Mouse (Mus musculus) Patski (cell line): ENCODE results near the gene Tmem132c. TPM values are rescaled to one million over a fixed set of nuclear protein-coding genes. Genes with fewer than 3 reads are reported as not detected.

Experiments used
- ATAC-seq: fragments of 100-300 bp; one replicate; pipeline ENCODE4 v1.8.0; 2021
- CTCF ChIA-PET: fragments of 350-600 bp; sonication (Branson Sonifier 250); formaldehyde crosslinking; loops from one replicate; lab custom pipeline; 2022; ENCODE audit warnings: inconsistent platforms; lab: Charles Lee
- POLR2A ChIA-PET: fragments of 350-600 bp; sonication (Branson Sonifier 250); formaldehyde crosslinking; loops from one replicate; lab custom pipeline; 2022; ENCODE audit warnings: antibody characterized with exemption, inconsistent platforms; lab: Charles Lee
- DNase-seq: peaks from one replicate; pipeline ENCODE4 v3.0.0-alpha.2; 2011; ENCODE audit warnings: low read depth, low spot score
- H3K27me3 ChIP-seq: fragments of 371-371 bp; one replicate; pipeline ENCODE4 v1.5.1; 2021
- CTCF ChIP-seq: fragments of 100-300 bp; IDR thresholded peaks from one replicate; pipeline ENCODE4 v1.5.1; 2021
- in situ Hi-C: fragments of 300-500 bp; cut with MboI; formaldehyde crosslinking; loops from 3 replicates; pipeline ENCODE4 v1.11.1; 2018; ENCODE audit warnings: low pct_unique_long_range_greater_than_20kb, mixed read lengths
- polyA plus RNA-seq: library from polyadenylated mRNA; unstranded; gene quantifications from one replicate; pipeline ENCODE4 v1.2.3, GENCODE M21; 2021

Tmem132c gene
- polyA plus RNA-seq, 1 experiment from 2014 or later = not detected

DNA sequence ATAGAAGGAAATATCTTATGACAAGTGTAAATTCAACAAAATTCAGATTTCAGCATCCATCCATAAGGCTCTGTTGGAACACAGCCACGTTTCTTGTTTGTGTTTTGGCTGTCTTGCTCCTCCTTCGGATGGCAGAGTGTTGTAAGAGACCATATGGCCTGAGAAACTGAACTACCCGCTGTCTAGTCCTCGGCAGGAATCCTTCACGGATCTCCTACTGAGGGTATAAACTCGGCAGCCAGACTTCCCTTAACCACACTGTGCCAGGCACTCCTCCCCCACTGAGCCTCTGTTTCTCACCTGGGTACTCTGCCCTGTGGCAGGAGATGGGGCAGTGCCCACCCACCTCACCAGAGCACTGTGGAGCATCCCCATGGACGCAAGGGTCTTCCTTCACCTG lies 174.9 kb downstream of the Tmem132c start:
- TF ChIP-seq CTCF = no peak
- ChIA-PET CTCF (no interaction called here), POLR2A (no interaction called here)
- ATAC-seq = no peak
- in situ Hi-C loops = no loop called here
- H3K27me3 ChIP-seq = no peaks in the 10 kb centered on the region
- DNase-seq = no peak

DNA sequence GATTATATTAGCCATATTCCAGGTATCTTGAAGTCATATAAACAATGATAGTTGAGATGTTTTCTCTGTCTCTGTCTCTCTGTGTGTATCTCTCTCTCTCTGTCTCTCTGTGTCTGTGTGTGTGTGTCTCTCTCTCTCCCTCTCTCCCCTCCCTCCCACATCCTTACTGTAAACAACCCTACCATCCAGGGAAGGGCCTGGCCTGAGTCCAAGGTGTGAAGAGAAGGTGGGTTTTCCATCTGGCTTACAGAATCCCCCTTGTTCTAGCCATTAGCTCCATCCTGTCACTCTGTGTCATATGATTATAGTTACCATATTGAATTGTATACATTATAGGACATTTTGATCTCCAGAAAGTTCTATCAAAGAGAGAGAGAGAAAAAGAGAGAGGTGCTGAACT lies 182.3 kb downstream of the Tmem132c start:
- POLR2A ChIA-PET = interaction anchor here (0.7 kb wide), 1 partner anchor 1058 kb away, joined by 3 read pairs; no protein-coding TSS in a partner anchor
- in situ Hi-C loops = no loop called here

DNA sequence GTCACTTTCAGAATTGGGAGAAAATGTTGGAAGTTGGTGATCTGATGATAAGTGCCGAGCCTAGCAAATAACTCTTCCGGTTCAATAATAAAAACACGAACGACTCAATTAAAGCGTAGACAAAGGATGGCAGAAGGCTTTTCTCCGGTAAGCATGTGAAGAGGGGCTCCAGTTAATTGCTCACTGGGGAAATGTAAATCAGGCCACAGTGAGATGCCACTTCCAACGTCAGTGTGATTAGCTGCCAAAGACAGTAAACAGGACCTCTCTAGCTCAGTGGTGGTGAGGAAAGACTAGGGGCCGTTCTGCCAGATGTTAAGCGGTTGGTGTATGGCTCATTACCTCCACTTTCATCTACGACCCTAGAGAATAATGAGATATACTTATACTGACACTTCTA lies 187.5 kb downstream of the Tmem132c start:
- no peak for ATAC-seq
- TF ChIP-seq CTCF = no peak
- in situ Hi-C loops = no loop called here
- DNase-seq = no peak
- CTCF ChIA-PET = no interaction called here
- no peaks in the 10 kb centered on the region for H3K27me3 ChIP-seq
- POLR2A ChIA-PET = no interaction called here

More for the DNA sequence above, 182.3 kb downstream of the Tmem132c start:
- TF ChIP-seq CTCF = no peak
- no peaks in the 10 kb centered on the region for H3K27me3 ChIP-seq
- no peak for DNase-seq
- no peak for ATAC-seq
- CTCF ChIA-PET = no interaction called here

DNA sequence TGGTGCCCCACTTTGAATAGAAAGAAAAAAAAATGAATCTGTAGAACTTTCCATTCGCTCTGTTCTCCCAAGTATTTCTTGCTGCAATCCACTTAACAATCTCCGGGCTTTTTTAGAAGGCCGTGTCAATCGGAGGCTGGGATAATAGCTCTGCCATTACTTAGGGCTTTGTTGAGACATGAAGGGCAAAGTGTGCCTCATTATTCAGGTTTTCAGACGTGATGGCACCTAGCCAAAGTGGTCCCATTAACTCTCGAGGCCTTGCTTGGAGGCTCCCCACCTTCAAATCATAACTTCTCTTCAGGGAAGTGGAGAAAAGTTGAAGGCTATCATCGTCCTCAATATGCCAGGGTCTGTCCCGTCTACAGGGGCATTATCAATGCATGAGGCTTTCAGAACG lies 190.0 kb downstream of the Tmem132c start:
- no peak for ATAC-seq
- in situ Hi-C loops = no loop called here
- ChIA-PET CTCF (no interaction called here), POLR2A (no interaction called here)
- no peak for TF ChIP-seq CTCF
- DNase-seq = no peak
- H3K27me3 ChIP-seq = no peaks in the 10 kb centered on the region

DNA sequence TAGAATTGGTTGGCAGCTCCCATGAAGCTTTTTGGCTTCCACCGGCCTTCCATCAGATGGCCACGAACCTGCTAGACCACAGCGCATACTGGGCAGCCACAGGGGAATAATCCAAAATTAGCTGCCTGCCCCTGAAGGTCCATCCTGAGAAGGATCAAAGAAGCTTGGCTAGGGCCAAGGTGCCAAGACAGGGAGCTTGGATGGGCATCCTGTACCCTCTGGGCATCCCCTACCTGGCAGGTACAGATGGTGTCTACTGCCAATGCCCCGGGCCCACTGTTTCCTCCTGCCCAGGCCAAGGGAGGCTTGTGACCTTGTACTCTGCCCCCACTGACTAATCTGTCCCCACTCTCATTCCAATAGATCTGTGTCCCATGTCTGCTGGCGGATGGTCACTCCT lies 195.2 kb downstream of the Tmem132c start:
- DNase-seq = no peak
- no peaks in the 10 kb centered on the region for H3K27me3 ChIP-seq
- ChIA-PET POLR2A (no interaction called here), CTCF (no interaction called here)
- no peak for ATAC-seq
- in situ Hi-C loops = no loop called here
- no peak for TF ChIP-seq CTCF

DNA sequence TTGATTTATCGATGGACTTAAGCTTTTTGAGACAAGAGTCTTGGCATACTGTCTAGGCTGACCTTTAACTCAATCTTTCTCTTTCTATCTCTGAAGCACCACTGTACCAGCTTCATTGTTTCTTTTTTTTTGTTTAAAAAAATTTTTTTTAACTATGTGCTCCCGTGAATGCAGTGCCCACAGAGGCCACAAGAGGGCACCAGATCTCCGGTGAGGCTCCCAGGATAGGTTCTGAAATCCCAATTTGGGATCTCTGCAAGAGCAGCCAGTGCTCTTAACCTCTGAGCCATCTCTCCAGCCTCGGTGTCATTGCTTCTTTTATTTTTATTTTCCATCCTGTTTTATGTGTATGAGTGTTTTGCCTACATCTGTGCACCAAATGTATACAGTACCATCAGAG lies 197.0 kb downstream of the Tmem132c start:
- ATAC-seq (no peak), DNase-seq (no peak)
- no peaks in the 10 kb centered on the region for H3K27me3 ChIP-seq
- ChIA-PET POLR2A (no interaction called here), CTCF (no interaction called here)
- TF ChIP-seq CTCF = no peak
- in situ Hi-C loops = no loop called here

DNA sequence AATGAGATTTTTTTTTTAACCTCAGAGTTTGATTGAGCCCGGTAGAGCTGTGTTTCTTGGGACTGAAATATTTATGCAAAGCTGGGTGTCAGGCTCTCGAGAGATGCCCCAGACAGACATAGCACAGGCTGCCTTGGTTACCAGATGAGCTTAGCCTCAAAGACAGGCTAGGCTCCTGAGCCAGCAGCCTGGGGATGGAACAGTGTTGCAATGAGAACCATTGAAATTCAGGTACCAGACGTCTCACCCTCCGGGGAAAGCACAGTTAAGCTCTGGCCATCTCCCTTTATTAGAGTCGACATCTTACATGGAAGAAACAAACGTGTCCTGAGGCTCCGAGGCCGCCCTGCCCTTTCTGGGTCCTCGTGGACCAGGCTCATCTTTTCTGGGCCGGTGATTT lies 200.4 kb downstream of the Tmem132c start:
- CTCF ChIA-PET = no interaction called here
- in situ Hi-C loops = no loop called here

DNA sequence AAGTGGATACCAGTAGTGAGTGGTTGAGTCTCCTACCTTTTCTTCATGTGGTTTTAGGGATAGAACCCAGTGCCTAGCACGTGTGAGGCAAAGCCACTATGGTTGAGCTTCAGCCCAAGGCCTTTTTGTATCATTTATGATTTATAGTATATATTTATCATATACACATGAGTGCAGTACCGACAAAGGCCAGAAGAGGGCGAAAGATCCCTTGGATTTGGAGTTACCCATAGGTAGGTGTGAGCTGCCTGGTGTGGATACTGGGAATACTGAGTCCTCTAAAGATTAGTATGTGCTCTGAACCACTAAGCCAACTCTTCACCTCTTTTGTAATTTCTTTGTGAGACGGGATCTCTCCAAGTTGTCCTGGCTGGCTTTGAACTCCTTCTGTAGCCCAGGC lies 212.0 kb downstream of the Tmem132c start:
- no peak for ATAC-seq
- in situ Hi-C loops = no loop called here
- no peak for DNase-seq
- no peaks in the 10 kb centered on the region for H3K27me3 ChIP-seq
- CTCF ChIA-PET = no interaction called here
- POLR2A ChIA-PET = no interaction called here
- no peak for TF ChIP-seq CTCF

More for the DNA sequence above, 200.4 kb downstream of the Tmem132c start:
- POLR2A ChIA-PET = no interaction called here
- no peak for DNase-seq
- H3K27me3 ChIP-seq = no peaks in the 10 kb centered on the region
- no peak for ATAC-seq
- no peak for TF ChIP-seq CTCF

DNA sequence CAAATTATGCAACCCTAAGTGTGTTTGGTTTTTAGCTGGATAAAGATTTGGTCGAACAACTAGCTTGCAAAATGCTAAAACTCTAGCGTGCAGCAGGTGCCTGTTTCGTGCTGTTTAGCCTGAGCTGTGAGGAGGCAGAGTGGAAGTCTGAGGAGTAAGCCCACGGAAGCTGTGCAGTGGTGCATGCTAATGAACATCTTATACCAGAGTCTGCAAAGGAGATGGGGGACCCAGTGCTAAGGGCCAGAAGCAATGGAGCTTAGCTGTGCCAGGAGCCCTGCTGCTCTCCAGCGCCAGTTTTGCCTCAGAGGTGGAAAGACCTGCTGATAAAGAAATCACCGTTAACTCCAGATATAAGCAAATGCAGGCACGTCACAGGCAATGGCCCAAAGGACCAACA lies 212.5 kb downstream of the Tmem132c start:
- POLR2A ChIA-PET = interaction anchor here (0.7 kb wide), 1 partner anchor 855 kb away, joined by 5 read pairs; no protein-coding TSS in a partner anchor
- ATAC-seq (no peak), DNase-seq (no peak)
- H3K27me3 ChIP-seq = no peaks in the 10 kb centered on the region
- in situ Hi-C loops = no loop called here
- no peak for TF ChIP-seq CTCF
- CTCF ChIA-PET = no interaction called here

DNA sequence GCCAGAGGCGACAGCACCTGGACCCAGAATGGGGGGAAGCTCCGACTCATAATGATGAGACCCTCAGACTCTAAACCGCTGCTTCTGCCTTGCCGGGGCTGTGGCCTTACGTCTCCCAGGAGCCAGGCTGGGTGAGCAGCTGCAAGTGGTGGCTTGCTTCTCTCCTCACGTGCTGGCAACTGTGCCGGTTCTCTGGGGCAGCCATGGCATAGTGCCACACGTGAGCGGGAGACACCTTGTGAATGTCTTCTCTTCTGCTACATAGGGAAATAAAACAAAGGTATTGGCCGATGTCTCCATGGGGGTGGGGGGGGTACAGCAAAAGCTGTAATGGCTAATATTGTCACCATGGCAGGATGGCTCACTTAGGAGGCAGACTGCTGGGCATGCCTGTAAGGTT lies 214.5 kb downstream of the Tmem132c start:
- ChIA-PET POLR2A (no interaction called here), CTCF (no interaction called here)
- in situ Hi-C loops = no loop called here
- ATAC-seq (no peak), DNase-seq (no peak)
- no peaks in the 10 kb centered on the region for H3K27me3 ChIP-seq
- TF ChIP-seq CTCF = no peak

DNA sequence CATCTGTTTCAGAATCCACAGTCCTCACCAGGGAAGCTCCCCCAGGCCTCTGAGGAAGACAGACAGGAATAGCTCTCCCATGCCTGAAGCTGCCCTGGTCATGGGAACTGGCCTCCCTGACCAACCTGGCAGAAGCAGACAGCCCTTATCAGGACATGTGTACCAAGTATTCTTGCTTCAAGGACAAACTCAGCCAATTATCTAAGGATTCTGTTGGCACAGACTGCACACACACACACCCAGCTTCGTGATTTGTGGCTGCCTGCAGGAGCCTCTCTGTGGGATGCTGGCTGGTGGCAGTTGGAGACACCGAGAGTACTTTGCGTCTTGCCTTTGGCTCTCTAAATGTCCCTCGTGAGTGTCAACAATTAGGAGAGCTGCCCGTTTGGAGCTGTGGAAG lies 226.5 kb downstream of the Tmem132c start:
- ChIA-PET POLR2A (no interaction called here), CTCF (no interaction called here)
- in situ Hi-C loops = no loop called here
- no peak for TF ChIP-seq CTCF
- no peak for ATAC-seq
- DNase-seq = no peak
- no peaks in the 10 kb centered on the region for H3K27me3 ChIP-seq

DNA sequence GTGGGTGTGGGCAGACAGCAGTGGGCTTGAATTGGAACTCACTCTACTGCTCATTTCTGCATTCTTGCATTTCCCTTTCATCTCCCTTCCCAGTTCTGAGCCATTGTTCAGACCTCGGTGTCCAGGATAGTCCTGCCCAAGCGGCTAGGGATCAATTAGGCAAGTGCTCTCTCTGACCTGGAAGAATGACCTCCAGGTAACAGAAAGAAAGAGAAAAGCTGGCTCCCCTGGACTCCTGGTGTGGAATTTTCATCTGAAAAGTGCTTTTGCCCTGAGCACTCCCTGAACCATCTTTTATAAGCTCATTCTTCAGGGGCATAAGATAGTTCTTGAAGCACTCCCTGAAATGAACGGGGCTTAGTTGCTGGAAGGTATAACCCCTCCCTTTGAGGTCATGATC lies 228.7 kb downstream of the Tmem132c start:
- ChIA-PET CTCF (no interaction called here), POLR2A (no interaction called here)
- TF ChIP-seq CTCF = no peak
- no peak for DNase-seq
- in situ Hi-C loops = no loop called here
- no peaks in the 10 kb centered on the region for H3K27me3 ChIP-seq
- ATAC-seq = no peak
